Mouse (Mus musculus): ENCODE results near the gene Hoxb4.

The Hoxb4 gene

GRCm38 (mm10) chr11:96349491-96350340 is 31.6 kb downstream of the Hoxb4 start:
- DNase-seq (ENCODE audit: low spot score in 2 of 2) = no peak

- DNase-seq (ENCODE audit: low spot score in 2 of 2) = no peak
Observed at GRCm38 (mm10) chr11:96350341-96350624, 32.2 kb downstream of the Hoxb4 start, which contains the start of gene Hoxb2. Gene Hoxb2, plus strand, starts transcription at chr11:96350525.

- DNase-seq (ENCODE audit: low spot score in 2 of 2) = no peak
Observed at GRCm38 (mm10) chr11:96350791-96351190, 32.7 kb downstream of the Hoxb4 start.

GRCm38 (mm10) chr11:96351312-96351711 is 33.2 kb downstream of the Hoxb4 start:
- no peak for DNase-seq (ENCODE audit: low spot score in 2 of 2)

- DNase-seq (ENCODE audit: low spot score in 2 of 2) = no peak
Observed at GRCm38 (mm10) chr11:96351831-96352230, 33.8 kb downstream of the Hoxb4 start.

- DNase-seq (ENCODE audit: low spot score in 2 of 2) = no peak
Observed at GRCm38 (mm10) chr11:96352691-96353521, 34.8 kb downstream of the Hoxb4 start.

- no peak for DNase-seq (ENCODE audit: low spot score in 2 of 2)
Observed at GRCm38 (mm10) chr11:96353522-96353841, 35.4 kb downstream of the Hoxb4 start.

GRCm38 (mm10) chr11:96353939-96354338 is 35.9 kb downstream of the Hoxb4 start:
- no peak for DNase-seq (ENCODE audit: low spot score in 2 of 2)

GRCm38 (mm10) chr11:96354376-96354775 is 36.3 kb downstream of the Hoxb4 start:
- no peak for DNase-seq (ENCODE audit: low spot score in 2 of 2)

GRCm38 (mm10) chr11:96354801-96355311 is 36.8 kb downstream of the Hoxb4 start:
- no peak for DNase-seq (ENCODE audit: low spot score in 2 of 2)

- no peak for DNase-seq (ENCODE audit: low spot score in 2 of 2)
Observed at GRCm38 (mm10) chr11:96363807-96364206, 45.7 kb downstream of the Hoxb4 start.

GRCm38 (mm10) chr11:96365441-96366091 is 47.5 kb downstream of the Hoxb4 start, which contains the start of gene Hoxb1:
Gene Hoxb1, plus strand, starts transcription at chr11:96365752.
- no peak for DNase-seq (ENCODE audit: low spot score in 2 of 2)

- no peak for DNase-seq (ENCODE audit: low spot score in 2 of 2)
Observed at GRCm38 (mm10) chr11:96366092-96367041, 48.3 kb downstream of the Hoxb4 start.

- DNase-seq (ENCODE audit: low spot score in 2 of 2) = no peak
Observed at GRCm38 (mm10) chr11:96367141-96367540, 49.1 kb downstream of the Hoxb4 start.

- DNase-seq (ENCODE audit: low spot score in 2 of 2) = no peak
Observed at GRCm38 (mm10) chr11:96368686-96369085, 50.6 kb downstream of the Hoxb4 start.

- DNase-seq (ENCODE audit: low spot score in 2 of 2) = no peak
Observed at GRCm38 (mm10) chr11:96369140-96369539, 51.1 kb downstream of the Hoxb4 start.
